ENCODE assay signal across 10 mouse cellular contexts in genomic region chr6:83762344-83762743, GRCm38 (mm10). TPM values are rescaled to one million over a fixed set of nuclear protein-coding genes. Genes with fewer than 3 reads are reported as not detected.
DNase-seq lines count a peak whose midpoint lies in the region; ATAC-seq and TF ChIP-seq lines count a peak whose summit lies in the region.
"Had no signal": no experiment of that assay in that cellular context is flagged by ENCODE, and none has a peak within 500 bp of the region (broad histone marks: within the 10 kb centered on the region; RNA-seq: fewer than 3 reads in every experiment).

Ankrd53 (plus strand) TSS chr6:83762644.

- no peak for ATAC-seq in heart, postnatal 0 days (ENCODE audit: insufficient read depth, low read depth)
- ATAC-seq in embryonic facial prominence, embryonic 11.5 days (replicated peaks; ENCODE audit: insufficient number of reproducible peaks, low FRiP score, low TSS enrichment, low read depth), result no peak
- ATAC-seq in hindbrain, embryonic 15.5 days (ENCODE audit: low FRiP score, low read depth), result no peak
- ATAC-seq in midbrain, embryonic 13.5 days, result no peak

- DNase-seq in heart, postnatal 0 days (ENCODE audit: low spot score), result no peak
- no peak for DNase-seq in heart, adult 18-20 months
- peak; percentile 1 for DNase-seq in embryonic facial prominence, embryonic 11.5 days (ENCODE audit: low spot score)
- DNase-seq in urinary bladder, postnatal 25 days (ENCODE audit: low spot score), result no peak
- DNase-seq in spleen, postnatal 10 days (ENCODE audit: low spot score in 2 of 2), result no peak
- no peak for DNase-seq in urinary bladder, postnatal 4 days (ENCODE audit: low spot score in 2 of 2)

- peak within 1 kb of the TSS; percentile 61 for H3K4me2 ChIP-seq in heart, postnatal 0 days (ENCODE audit: low read depth, low read length)
- peak within 1 kb of the TSS; percentile 54 for H3K4me2 ChIP-seq in embryonic facial prominence, embryonic 11.5 days (ENCODE audit: low read depth, low read length)
- H3K4me2 ChIP-seq in hindbrain, embryonic 15.5 days, result peak within 1 kb of the TSS; percentile 45
- H3K4me2 ChIP-seq in midbrain, embryonic 13.5 days (replicated peaks), result peak within 1 kb of the TSS; percentile 53

- peaks cover 10% of the 10 kb centered on the region for H3K4me1 ChIP-seq in heart, postnatal 0 days (ENCODE audit: control insufficient read depth, insufficient read depth)
- H3K4me1 ChIP-seq in embryonic facial prominence, embryonic 11.5 days (ENCODE audit: control insufficient read depth, insufficient read depth, low read length), result peaks cover 3% of the 10 kb centered on the region; the same call in 1 of the 2 replicates
- H3K4me1 ChIP-seq in hindbrain, embryonic 15.5 days (replicated peaks), result peaks cover 14% of the 10 kb centered on the region
- H3K4me1 ChIP-seq in midbrain, embryonic 13.5 days (replicated peaks), result peaks cover 16% of the 10 kb centered on the region

- no peak within 1 kb of the TSS for H3K9ac ChIP-seq in heart, postnatal 0 days (replicated peaks; ENCODE audit: low read depth, low read length)
- peak within 1 kb of the TSS; percentile 19; the same call in 1 of the 2 replicates for H3K9ac ChIP-seq in embryonic facial prominence, embryonic 11.5 days (replicated peaks; ENCODE audit: low read length)
- H3K9ac ChIP-seq in hindbrain, embryonic 15.5 days, result no peak within 1 kb of the TSS
- H3K9ac ChIP-seq in midbrain, embryonic 13.5 days (replicated peaks), result peak within 1 kb of the TSS; percentile 23; the same call in 1 of the 2 replicates

- H3K9me3 ChIP-seq in heart, postnatal 0 days (replicated peaks; ENCODE audit: control insufficient read depth, low read length), result no peaks in the 10 kb centered on the region
- no peaks in the 10 kb centered on the region for H3K9me3 ChIP-seq in embryonic facial prominence, embryonic 11.5 days (replicated peaks; ENCODE audit: control insufficient read depth, low read length)
- H3K9me3 ChIP-seq in hindbrain, embryonic 15.5 days, result no peaks in the 10 kb centered on the region
- H3K9me3 ChIP-seq in midbrain, embryonic 13.5 days, result no peaks in the 10 kb centered on the region

- H3K36me3 ChIP-seq in heart, postnatal 0 days (replicated peaks; ENCODE audit: control insufficient read depth, insufficient read depth, low read length), result no peaks in the 10 kb centered on the region
- no peaks in the 10 kb centered on the region for H3K36me3 ChIP-seq in embryonic facial prominence, embryonic 11.5 days (replicated peaks; ENCODE audit: control insufficient read depth, insufficient read depth, low read depth, low read length)
- H3K36me3 ChIP-seq in hindbrain, embryonic 15.5 days, result no peaks in the 10 kb centered on the region
- no peaks in the 10 kb centered on the region for H3K36me3 ChIP-seq in midbrain, embryonic 13.5 days

- no peak within 1 kb of the TSS for H3K27ac ChIP-seq in heart, postnatal 0 days (ENCODE audit: low read depth)
- H3K27ac ChIP-seq in embryonic facial prominence, embryonic 11.5 days (replicated peaks; ENCODE audit: low read depth, low read length), result no peak within 1 kb of the TSS
- H3K27ac ChIP-seq in hindbrain, embryonic 15.5 days (replicated peaks), result no peak within 1 kb of the TSS
- H3K27ac ChIP-seq in midbrain, embryonic 13.5 days, result no peak within 1 kb of the TSS

- H3K4me3 ChIP-seq in heart, postnatal 0 days (ENCODE audit: low read depth, low read length), result peak within 1 kb of the TSS; percentile 30
- H3K4me3 ChIP-seq in embryonic facial prominence, embryonic 11.5 days (ENCODE audit: low read depth, low read length), result peak within 1 kb of the TSS; percentile 26
- H3K4me3 ChIP-seq in hindbrain, embryonic 15.5 days, result peak within 1 kb of the TSS; percentile 9
- H3K4me3 ChIP-seq in midbrain, embryonic 13.5 days (replicated peaks), result peak within 1 kb of the TSS; percentile 24
- H3K4me3 ChIP-seq: erythroblast, embryonic 14.5 days had no signal

- TF ChIP-seq EP300 in heart, postnatal 0 days (IDR thresholded peaks at IDR 0.05; ENCODE audit: low read depth), result no peak

- no peak for TF ChIP-seq CTCF in heart, postnatal 0 days (IDR thresholded peaks at IDR 0.05; ENCODE audit: low read depth)

- WGBS in heart, postnatal 0 days, result 34% methylated on average over 6 of the region's 6 CpGs
- 19% methylated on average over 6 of the region's 6 CpGs for WGBS in embryonic facial prominence, embryonic 11.5 days
- 28% methylated on average over 6 of the region's 6 CpGs for WGBS in hindbrain, embryonic 15.5 days
- 30% methylated on average over 6 of the region's 6 CpGs for WGBS in midbrain, embryonic 13.5 days

- H3K27me3 ChIP-seq in heart, postnatal 0 days (ENCODE audit: control insufficient read depth, insufficient read depth, low read length), result peaks cover 42% of the 10 kb centered on the region
- peaks cover 52% of the 10 kb centered on the region for H3K27me3 ChIP-seq in embryonic facial prominence, embryonic 11.5 days (ENCODE audit: control insufficient read depth, insufficient read depth, low read length)
- peaks cover 69% of the 10 kb centered on the region for H3K27me3 ChIP-seq in hindbrain, embryonic 15.5 days
- H3K27me3 ChIP-seq in midbrain, embryonic 13.5 days, result peaks cover 71% of the 10 kb centered on the region

RNA-seq across cellular contexts. Expression of gene Ankrd53, which starts in this region (rescaled TPM):
- not detected in 2 replicates for total RNA-seq in heart, postnatal 0 days (2014; rRNA removed; ENCODE audit: low replicate concordance)
- 0.16 TPM in 2 replicates for polyA plus RNA-seq in heart, postnatal 0 days (2015; fragmentation: Nextera tagmentation; extraction: Ambion mirVana)
- not detected for total RNA-seq in heart, adult 18-20 months (2021)
- polyA plus RNA-seq in embryonic facial prominence, embryonic 11.5 days (2014; fragmentation: Nextera tagmentation; extraction: Ambion mirVana), result not detected in 2 replicates
- 0.21 and 0.27 TPM in 2 replicates for polyA plus RNA-seq in hindbrain, embryonic 15.5 days (2015; fragmentation: Nextera tagmentation; extraction: Ambion mirVana)
- polyA plus RNA-seq in midbrain, embryonic 13.5 days (2015; fragmentation: Nextera tagmentation; extraction: Ambion mirVana), result 0.17 and 0.21 TPM in 2 replicates
- total RNA-seq: left cerebral cortex, adult 8-10 months had no signal
- polyA plus RNA-seq: erythroblast, embryonic 14.5 days had no signal

Comparison
In these comparisons a context has a peak if more than half of its experiments do, and no peak if none do; other contexts are left out.
1. Peak in DNase-seq, H3K4me3 ChIP-seq, H3K9ac ChIP-seq and H3K4me2 ChIP-seq in embryonic facial prominence, embryonic 11.5 days; RNA of the gene not detected or under 1 TPM.